Mouse (Mus musculus) forebrain, embryonic 12.5 days (tissue): ENCODE results near the gene H2-K1. TPM values are rescaled to one million over a fixed set of nuclear protein-coding genes. Genes with fewer than 3 reads are reported as not detected.
"Not testable (repeated sequence)": the region's sequence is repeated elsewhere in the genome, so short reads cannot be mapped to it uniquely, and the experiment has no call there.

ENCODE experiments used
- ATAC-seq: fragments of 200-750 bp; cut with Nextera tagmentation; 2 replicates; pipeline ENCODE4 v1.8.0; 2017; ENCODE audit warnings: moderate TSS enrichment; ENCODE audit not compliant: low FRiP score
- H3K27ac ChIP-seq: fragments of 300-500 bp; sonication (generic); 2 replicates; pipeline ENCODE4 v1.5.1; 2016; ENCODE audit warnings: mild to moderate bottlenecking
- H3K27me3 ChIP-seq: fragments of 300-500 bp; sonication (generic); 2 replicates; pipeline ENCODE4 v1.6.1; 2016; ENCODE audit warnings: mild to moderate bottlenecking
- H3K36me3 ChIP-seq: fragments of 300-500 bp; sonication (generic); replicated peaks from 2 replicates; pipeline ENCODE4 v1.6.1; 2016; ENCODE audit warnings: mild to moderate bottlenecking
- H3K4me1 ChIP-seq: fragments of 300-500 bp; sonication (generic); 2 replicates; pipeline ENCODE4 v1.6.1; 2016
- H3K4me2 ChIP-seq: fragments of 300-500 bp; sonication (generic); 2 replicates; pipeline ENCODE4 v1.6.1; 2016; ENCODE audit warnings: mild to moderate bottlenecking, moderate library complexity
- H3K4me3 ChIP-seq: fragments of 300-500 bp; sonication (generic); replicated peaks from 2 replicates; pipeline ENCODE4 v1.5.1; 2016; ENCODE audit warnings: mild to moderate bottlenecking
- H3K9ac ChIP-seq: fragments of 300-500 bp; sonication (generic); 2 replicates; pipeline ENCODE4 v1.6.1; 2016; ENCODE audit warnings: mild to moderate bottlenecking
- H3K9me3 ChIP-seq: fragments of 300-500 bp; sonication (generic); 2 replicates; pipeline ENCODE4 v1.6.1; 2016
- WGBS: fragments of 180-500 bp; shearing (Covaris S2); methylation state at CpG from one replicate; pipeline ENCODE4 v1.1.7; 2016; 5-methylcytosine and 5-hydroxymethylcytosine counted together
- polyA plus RNA-seq: library from polyadenylated mRNA; unstranded; fragments of >200 nt; fragmentation: Nextera tagmentation; extraction: Ambion mirVana; gene quantifications from 2 replicates; pipeline ENCODE4 v1.2.1, GENCODE M21; 2016

The H2-K1 gene
- polyA plus RNA-seq, 1 experiment from 2014 or later = 28.2 TPM

GRCm38 (mm10) chr17:33999341-34000149 lies 602 bp downstream of the H2-K1 start:
- H3K36me3 ChIP-seq = no peaks in the 10 kb centered on the region
- H3K9me3 ChIP-seq = no peaks in the 10 kb centered on the region
- H3K4me3 ChIP-seq = peak overlapping the region; percentile 60
- ATAC-seq = peak; percentile 51
- peak overlapping the region; percentile 96 for H3K4me2 ChIP-seq
- peaks cover 46% of the 10 kb centered on the region for H3K27me3 ChIP-seq
- WGBS = 2% methylated on average over 87 of the region's 87 CpGs
- peak overlapping the region; percentile 64 for H3K9ac ChIP-seq
- H3K4me1 ChIP-seq = peaks cover 13% of the 10 kb centered on the region
- no peak overlapping the region for H3K27ac ChIP-seq

DNA sequence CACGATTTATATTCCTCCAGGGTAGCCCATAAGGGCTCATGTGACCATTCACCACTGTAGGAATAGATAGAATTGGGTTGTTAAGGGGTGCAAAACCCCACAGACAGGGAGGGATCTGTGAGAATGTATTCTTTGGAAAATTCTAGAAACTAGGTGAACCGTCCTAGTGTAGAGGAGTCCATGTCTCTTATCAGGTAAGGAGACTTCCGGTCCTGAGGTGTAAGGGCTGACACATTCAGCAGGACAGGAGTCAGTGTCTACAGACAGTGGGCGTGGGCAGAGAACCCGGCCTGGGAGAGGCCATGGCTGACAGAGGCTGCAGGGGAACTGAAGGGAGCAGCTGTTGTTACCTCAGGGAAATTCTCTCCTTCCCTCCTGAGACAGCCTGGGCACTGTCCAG lies 1.4 kb downstream of the H2-K1 start:
- not testable (repeated sequence) for H3K9me3 ChIP-seq, H3K27ac ChIP-seq, H3K36me3 ChIP-seq, ATAC-seq, H3K9ac ChIP-seq, H3K4me2 ChIP-seq, H3K4me3 ChIP-seq
- 61% methylated on average over 5 of the region's 5 CpGs for WGBS
- Histone ChIP-seq H3K27me3 (peaks cover 46% of the 10 kb centered on the region), H3K4me1 (peaks cover 13% of the 10 kb centered on the region)

GRCm38 (mm10) chr17:33997025-33997424 lies 3.1 kb downstream of the H2-K1 start:
- not testable (repeated sequence) for H3K9ac ChIP-seq, H3K4me2 ChIP-seq, H3K9me3 ChIP-seq, H3K36me3 ChIP-seq, H3K4me3 ChIP-seq, ATAC-seq, H3K27ac ChIP-seq
- WGBS = 97% methylated on average over 2 of the region's 2 CpGs
- Histone ChIP-seq H3K27me3 (peaks cover 42% of the 10 kb centered on the region), H3K4me1 (peaks cover 13% of the 10 kb centered on the region)

DNA sequence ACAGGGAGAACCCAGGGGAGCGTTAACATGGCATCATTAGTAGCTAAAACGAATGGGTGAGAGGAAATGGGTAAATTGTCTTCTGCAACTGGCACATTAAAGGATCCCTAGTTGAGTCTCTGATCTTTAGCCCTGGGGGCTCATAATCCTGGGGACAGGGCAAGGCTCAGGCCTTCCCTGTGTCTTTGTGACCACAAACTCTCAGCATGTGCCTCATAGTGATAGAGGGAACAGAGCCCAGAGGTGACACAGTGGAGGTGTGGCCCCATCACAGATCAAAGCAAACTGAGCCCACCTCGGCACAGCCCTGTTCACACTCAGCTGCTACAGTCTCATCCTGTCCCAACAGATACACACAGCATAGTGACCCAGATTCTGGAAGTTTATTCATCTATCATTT lies 4.5 kb downstream of the H2-K1 start:
- peaks cover 28% of the 10 kb centered on the region for H3K27me3 ChIP-seq
- no peak overlapping the region for H3K9ac ChIP-seq
- no peaks in the 10 kb centered on the region for H3K9me3 ChIP-seq
- no peak overlapping the region for H3K27ac ChIP-seq
- no peak overlapping the region for H3K4me3 ChIP-seq
- WGBS = 71% methylated on average over 3 of the region's 3 CpGs
- H3K4me2 ChIP-seq = no peak overlapping the region
- peaks cover 13% of the 10 kb centered on the region for H3K4me1 ChIP-seq
- no peaks in the 10 kb centered on the region for H3K36me3 ChIP-seq
- no peak for ATAC-seq

GRCm38 (mm10) chr17:33994959-33995358 lies 5.2 kb downstream of the H2-K1 start:
- Histone ChIP-seq H3K27me3 (peaks cover 21% of the 10 kb centered on the region), H3K9me3 (no peaks in the 10 kb centered on the region), H3K4me3 (no peak overlapping the region), H3K4me2 (no peak overlapping the region), H3K9ac (no peak overlapping the region), H3K4me1 (peaks cover 9% of the 10 kb centered on the region), H3K27ac (no peak overlapping the region), H3K36me3 (no peaks in the 10 kb centered on the region)
- ATAC-seq = no peak
- 91% methylated on average over 8 of the region's 8 CpGs for WGBS

DNA sequence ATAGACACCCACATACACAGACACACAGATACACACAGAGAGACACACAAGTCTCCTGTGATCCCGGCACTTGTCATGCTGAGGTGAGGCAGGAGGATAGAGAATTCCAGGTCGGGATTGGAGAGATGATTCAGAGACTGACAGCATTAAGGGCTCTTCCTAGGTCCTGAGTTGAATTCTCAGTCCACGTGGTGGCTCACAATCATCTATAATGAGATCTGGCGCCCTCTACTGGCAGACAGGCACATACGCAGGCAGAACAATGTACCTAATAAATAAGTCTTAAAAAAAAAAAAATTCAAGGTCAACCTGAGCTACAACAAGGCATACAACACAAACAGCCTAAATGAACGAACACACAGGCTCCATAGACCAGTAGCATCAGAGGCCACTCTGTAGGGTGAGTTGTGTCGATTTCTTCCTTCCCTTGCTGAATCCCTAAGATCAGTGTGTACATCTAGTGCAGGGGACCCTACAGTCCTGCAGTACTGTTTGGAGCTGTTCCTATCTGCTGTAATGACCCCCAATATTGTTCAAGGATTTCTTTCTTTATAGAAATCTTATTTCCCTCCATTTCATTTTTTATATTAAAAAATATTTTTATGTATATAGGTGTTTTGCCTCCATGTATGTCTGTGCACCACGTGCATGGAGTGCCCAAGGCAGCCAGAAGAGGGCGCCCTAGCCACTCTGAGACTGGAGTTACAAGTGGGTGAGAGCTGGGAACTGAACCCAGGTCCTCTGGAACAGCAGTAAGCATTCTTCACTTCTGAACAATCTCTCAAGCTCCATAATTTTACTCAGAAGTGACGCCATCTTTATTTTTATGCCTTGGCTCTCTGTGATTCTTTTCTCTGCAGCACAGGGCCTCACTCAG lies 8.1 kb downstream of the H2-K1 start:
- H3K36me3 ChIP-seq = no peaks in the 10 kb centered on the region
- 0 out of 2 replicates have a peak, but pooled peaks cover 7% of the 10 kb centered on the region for H3K27me3 ChIP-seq
- no peak overlapping the region for H3K4me2 ChIP-seq
- 31% methylated on average over 10 of the region's 10 CpGs for WGBS
- ATAC-seq = peak; percentile 39; the same call in 1 of the 2 replicates
- H3K9ac ChIP-seq = no peak overlapping the region
- no peak overlapping the region for H3K27ac ChIP-seq
- H3K9me3 ChIP-seq = no peaks in the 10 kb centered on the region
- no peaks in the 10 kb centered on the region for H3K4me1 ChIP-seq
- no peak overlapping the region for H3K4me3 ChIP-seq

DNA sequence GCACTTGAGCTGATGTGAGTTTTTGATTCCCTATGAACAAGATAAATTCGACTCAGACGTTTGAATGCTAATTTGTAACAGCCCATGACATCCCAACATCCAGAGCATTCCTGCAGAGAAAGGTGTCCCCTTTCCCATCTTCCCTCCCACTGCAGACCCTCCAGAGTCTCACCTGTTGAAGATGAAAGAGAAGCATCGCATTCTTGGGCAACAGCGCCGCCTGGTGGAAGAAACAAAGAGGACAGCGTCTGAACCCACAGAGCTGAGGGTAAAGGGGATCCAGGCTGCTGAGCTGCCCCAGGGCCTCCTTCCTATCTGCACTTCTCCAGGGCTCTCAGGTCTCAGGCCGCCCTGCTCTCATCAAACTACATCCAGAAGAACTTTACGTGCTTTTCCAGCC lies 18.0 kb downstream of the H2-K1 start:
- not testable (repeated sequence) for ATAC-seq, H3K36me3 ChIP-seq, H3K27ac ChIP-seq, H3K9me3 ChIP-seq, H3K9ac ChIP-seq
- H3K27me3 ChIP-seq = peaks cover 36% of the 10 kb centered on the region
- peak overlapping the region; percentile 59 for H3K4me2 ChIP-seq
- peak overlapping the region; percentile 45 for H3K4me3 ChIP-seq
- peaks cover 20% of the 10 kb centered on the region for H3K4me1 ChIP-seq
- WGBS = 11% methylated on average over 8 of the region's 8 CpGs

- peak; percentile 95 for ATAC-seq
- WGBS = under 1% methylated on average over 27 of the region's 27 CpGs
Observed at GRCm38 (mm10) chr17:33981192-33981909, 18.8 kb downstream of the H2-K1 start.

DNA sequence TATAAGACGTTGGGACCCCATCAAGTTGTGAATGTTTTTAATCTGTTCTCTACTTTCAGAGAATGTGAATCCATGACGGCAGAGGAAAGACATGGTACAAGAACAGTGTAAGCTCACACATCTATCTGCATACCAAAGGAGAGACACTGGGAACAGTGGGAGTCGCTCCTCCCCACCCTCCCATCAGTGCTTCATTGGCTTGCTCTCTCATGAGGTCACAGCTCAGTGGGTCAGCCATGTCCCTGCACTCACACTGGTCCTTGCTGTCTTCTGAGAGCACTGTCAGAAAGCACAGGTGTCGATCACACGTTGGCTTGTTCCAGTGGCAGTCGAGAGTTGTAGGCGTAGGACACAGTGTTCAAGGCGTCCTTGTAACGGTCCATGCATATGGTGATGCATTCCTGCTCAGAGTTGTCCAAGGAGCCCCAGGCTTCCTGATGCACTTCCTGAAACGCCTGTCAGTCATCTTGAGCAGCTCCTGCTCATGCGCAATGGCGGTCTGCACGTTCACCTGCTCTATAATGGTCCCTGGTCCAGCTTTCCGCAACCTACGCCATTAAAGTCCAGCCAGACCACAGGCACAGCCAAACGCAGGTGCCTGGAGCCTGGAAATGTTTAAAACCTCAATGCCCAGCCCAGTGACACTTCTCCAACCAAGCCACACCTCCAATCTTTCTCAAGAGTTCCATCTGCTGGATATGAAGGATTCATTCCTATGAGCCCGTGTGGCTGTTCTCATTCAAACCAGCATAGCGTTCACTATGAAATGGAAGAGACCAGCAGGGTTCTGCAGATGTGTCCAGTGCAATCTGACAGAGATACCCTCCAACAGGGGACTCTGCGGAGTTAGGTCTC lies 19.7 kb downstream of the H2-K1 start:
- H3K27ac ChIP-seq = no peak overlapping the region
- H3K4me1 ChIP-seq = peaks cover 20% of the 10 kb centered on the region
- no peaks in the 10 kb centered on the region for H3K9me3 ChIP-seq
- no peaks in the 10 kb centered on the region for H3K36me3 ChIP-seq
- peak overlapping the region; percentile 24 for H3K4me2 ChIP-seq
- H3K27me3 ChIP-seq = peaks cover 48% of the 10 kb centered on the region
- ATAC-seq = no peak
- WGBS = 81% methylated on average over 19 of the region's 19 CpGs
- no peak overlapping the region; the same call in 1 of the 2 replicates for H3K4me3 ChIP-seq
- H3K9ac ChIP-seq = no peak overlapping the region

More at GRCm38 (mm10) chr17:33981192-33981909, 18.8 kb downstream of the H2-K1 start:
- Histone ChIP-seq H3K4me2 (peak overlapping the region; percentile 59), H3K9ac (peak overlapping the region; percentile 62), H3K4me1 (peaks cover 20% of the 10 kb centered on the region), H3K27me3 (peaks cover 44% of the 10 kb centered on the region), H3K4me3 (peak overlapping the region; percentile 45), H3K27ac (peak overlapping the region; percentile 90)
- not testable (repeated sequence) for H3K9me3 ChIP-seq, H3K36me3 ChIP-seq

DNA sequence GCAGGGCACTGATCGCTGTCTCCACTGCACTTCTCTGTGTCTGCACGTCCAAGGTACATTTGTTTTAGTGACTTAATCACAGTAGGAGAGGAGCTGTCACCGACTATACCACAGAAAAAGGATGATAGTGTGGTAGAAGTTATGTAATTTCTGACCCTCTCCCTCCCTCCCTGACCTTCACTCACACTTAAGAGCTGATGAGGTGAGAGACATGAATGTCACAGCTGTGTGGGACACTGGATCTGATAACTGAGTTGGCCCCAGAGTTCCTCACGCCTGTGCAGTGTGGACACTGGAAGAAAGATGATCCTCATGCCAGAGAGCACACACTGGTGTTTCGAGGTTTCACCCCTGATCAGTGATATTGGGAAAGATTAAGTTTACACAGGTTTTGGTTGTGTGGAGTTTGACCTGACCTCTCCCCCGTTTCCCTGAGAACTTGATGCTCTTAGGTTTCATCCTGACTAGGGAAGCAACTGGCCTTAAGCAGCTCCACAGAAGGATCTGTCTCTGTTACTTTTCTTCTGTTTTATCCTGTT lies 20.6 kb downstream of the H2-K1 start:
- Histone ChIP-seq H3K9ac (no peak overlapping the region), H3K9me3 (no peaks in the 10 kb centered on the region), H3K27ac (no peak overlapping the region), H3K36me3 (no peaks in the 10 kb centered on the region), H3K4me3 (no peak overlapping the region), H3K27me3 (peaks cover 50% of the 10 kb centered on the region), H3K4me2 (no peak overlapping the region), H3K4me1 (peaks cover 20% of the 10 kb centered on the region)
- no peak for ATAC-seq
- 78% methylated on average over 6 of the region's 6 CpGs for WGBS

GRCm38 (mm10) chr17:33978631-33979031 lies 21.5 kb downstream of the H2-K1 start:
- Histone ChIP-seq H3K4me1 (peaks cover 20% of the 10 kb centered on the region), H3K27me3 (peaks cover 50% of the 10 kb centered on the region), H3K27ac (no peak overlapping the region), H3K4me2 (peak overlapping the region; percentile 51), H3K9ac (0 out of 2 replicates have a peak overlapping the region, but pooled peaks have one; percentile 25), H3K9me3 (no peaks in the 10 kb centered on the region), H3K36me3 (no peaks in the 10 kb centered on the region), H3K4me3 (peak overlapping the region; percentile 33)
- under 1% methylated on average over 17 of the region's 17 CpGs for WGBS
- ATAC-seq = no peak
